Comparison of ENCODE assay signal across 10 mouse cellular contexts in genomic region chr16:29575620-29576019, GRCm38 (mm10). TPM values are rescaled to one million over a fixed set of nuclear protein-coding genes. Genes with fewer than 3 reads are reported as not detected.
DNase-seq lines count a peak whose midpoint lies in the region; ATAC-seq and TF ChIP-seq lines count a peak whose summit lies in the region.
"Had no signal": no experiment of that assay in that cellular context is flagged by ENCODE, and none has a peak within 500 bp of the region (broad histone marks: within the 10 kb centered on the region; RNA-seq: fewer than 3 reads in every experiment).

No protein-coding gene starts in this region.

- no peak overlapping the region for H3K4me3 ChIP-seq in limb, embryonic 14.5 days (replicated peaks; ENCODE audit: low read length)
- H3K4me3 ChIP-seq in limb, embryonic 10.5 days = no peak overlapping the region
- H3K4me3 ChIP-seq: stomach, embryonic 15.5 days had no signal

- no peak overlapping the region for H3K27ac ChIP-seq in limb, embryonic 14.5 days (replicated peaks; ENCODE audit: low read depth, low read length)
- no peak overlapping the region for H3K27ac ChIP-seq in limb, embryonic 10.5 days
- H3K27ac ChIP-seq: stomach, embryonic 15.5 days had no signal

- H3K36me3 ChIP-seq in limb, embryonic 14.5 days (ENCODE audit: control insufficient read depth, insufficient read depth, low read length) = no peaks in the 10 kb centered on the region
- H3K36me3 ChIP-seq in limb, embryonic 10.5 days = no peaks in the 10 kb centered on the region
- H3K36me3 ChIP-seq: stomach, embryonic 15.5 days had no signal

- H3K9ac ChIP-seq in limb, embryonic 14.5 days (ENCODE audit: low read depth, low read length, severe bottlenecking) = no peak overlapping the region
- H3K9ac ChIP-seq: stomach, embryonic 15.5 days had no signal

- no peak for ATAC-seq in limb, embryonic 14.5 days (ENCODE audit: low FRiP score, low read depth)
- no peak for ATAC-seq in activated CD4-positive, CD25-positive, alpha-beta regulatory T cell, adult 4 months
- no peak for ATAC-seq in granulocyte monocyte progenitor cell, adult 5-6 weeks (replicated peaks; ENCODE audit: poor library complexity, severe bottlenecking)

- H3K27me3 ChIP-seq in limb, embryonic 14.5 days (ENCODE audit: control insufficient read depth, insufficient read depth, low read length) = no peaks in the 10 kb centered on the region
- H3K27me3 ChIP-seq in limb, embryonic 10.5 days (ENCODE audit: low read depth, poor library complexity, severe bottlenecking) = no peaks in the 10 kb centered on the region
- H3K27me3 ChIP-seq: stomach, embryonic 15.5 days had no signal

- no peaks in the 10 kb centered on the region for H3K4me1 ChIP-seq in limb, embryonic 14.5 days (ENCODE audit: control insufficient read depth, insufficient read depth, low read length)
- H3K4me1 ChIP-seq in limb, embryonic 10.5 days = peaks cover 9% of the 10 kb centered on the region

- no peak overlapping the region for H3K4me2 ChIP-seq in limb, embryonic 14.5 days (replicated peaks; ENCODE audit: low read depth, low read length, severe bottlenecking)
- H3K4me2 ChIP-seq: midbrain, embryonic 11.5 days; stomach, embryonic 15.5 days had no signal

- 10% methylated on average over 5 of the region's 5 CpGs for WGBS in limb, embryonic 14.5 days
- WGBS in limb, embryonic 10.5 days = 15% methylated on average over 5 of the region's 5 CpGs

- no peak for TF ChIP-seq POLR2A in limb, embryonic 14.5 days (IDR thresholded peaks at IDR 0.05; ENCODE audit: borderline replicate concordance, extremely low read depth, insufficient read depth, insufficient read length)

- peak; percentile 55 to 64 for DNase-seq in cerebellum, postnatal 10 days
- DNase-seq in cerebellum, postnatal 25 days = no peak
- peak; percentile 16 for DNase-seq in limb, embryonic 14.5 days (ENCODE audit: low spot score)
- DNase-seq in limb, embryonic 10.5 days (ENCODE audit: low spot score) = no peak
- peak; percentile 67 for DNase-seq in ES-CJ7 (ENCODE audit: low read depth, low spot score)
- peak; percentile 24 for DNase-seq in induced T-regulatory cell, adult 2 months (ENCODE audit: low read depth)

- no peaks in the 10 kb centered on the region for H3K9me3 ChIP-seq in limb, embryonic 14.5 days (ENCODE audit: control insufficient read depth, low read length)
- H3K9me3 ChIP-seq in limb, embryonic 10.5 days (replicated peaks) = no peaks in the 10 kb centered on the region
- H3K9me3 ChIP-seq: stomach, embryonic 15.5 days had no signal

RNA-seq across cellular contexts. Expression of gene Opa1, which starts 3.5 kb away (rescaled TPM):
- polyA plus RNA-seq in limb, embryonic 14.5 days (2012; rRNA removed) = 23.2 and 24.6 TPM in 2 replicates
- polyA plus RNA-seq in limb, embryonic 14.5 days (2014; fragmentation: Nextera tagmentation; extraction: Ambion mirVana) = 32.6 and 33.0 TPM in 2 replicates
- polyA plus RNA-seq in limb, embryonic 10.5 days (2016; fragmentation: Nextera tagmentation; extraction: Ambion mirVana) = 40.4 and 41.6 TPM in 2 replicates
- polyA plus RNA-seq in activated CD4-positive, CD25-positive, alpha-beta regulatory T cell, adult 4 months (2017; shearing (Covaris generic)) = 10 to 100 TPM; 22.2 to 22.4 TPM
- 35.6 and 35.8 TPM in 2 replicates for total RNA-seq in granulocyte monocyte progenitor cell, adult 5-6 weeks (2014; fragmentation: Nextera tagmentation)
- 75.5 and 83.8 TPM in 2 replicates for total RNA-seq in granulocyte monocyte progenitor cell, adult 5-6 weeks (2017)

RNA-seq across cellular contexts. Expression of gene Atp13a4, which starts 31.0 kb away (rescaled TPM):
- 0.12 and 1.2 TPM in 2 replicates for polyA plus RNA-seq in limb, embryonic 14.5 days (2012; rRNA removed)
- polyA plus RNA-seq in limb, embryonic 14.5 days (2014; fragmentation: Nextera tagmentation; extraction: Ambion mirVana) = 0.23 and 0.59 TPM in 2 replicates
- polyA plus RNA-seq in limb, embryonic 10.5 days (2016; fragmentation: Nextera tagmentation; extraction: Ambion mirVana) = not detected in 2 replicates
- not detected for polyA plus RNA-seq in activated CD4-positive, CD25-positive, alpha-beta regulatory T cell, adult 4 months (2017; shearing (Covaris generic))
- not detected in 2 replicates for total RNA-seq in granulocyte monocyte progenitor cell, adult 5-6 weeks (2014; fragmentation: Nextera tagmentation)
- total RNA-seq in granulocyte monocyte progenitor cell, adult 5-6 weeks (2017) = not detected in 2 replicates

Comparison
In these comparisons a context has a peak if more than half of its experiments do, and no peak if none do; other contexts are left out.
1. DNase-seq: peak in cerebellum, postnatal 10 days (2 of 2), limb, embryonic 14.5 days (single experiment), ES-CJ7 (single experiment) and induced T-regulatory cell, adult 2 months (single experiment); none in cerebellum, postnatal 25 days (0 of 2) and limb, embryonic 10.5 days (single experiment).